Mouse (Mus musculus): ENCODE results near the gene Tshz2.

Gene Tshz2

GRCm38 (mm10) chr2:169935642-169936041 lies 302.8 kb downstream of the Tshz2 start:
- DNase-seq (ENCODE audit: low read depth, low spot score) = no peak

GRCm38 (mm10) chr2:169940297-169941142 lies 307.7 kb downstream of the Tshz2 start:
- DNase-seq (ENCODE audit: low read depth, low spot score) = no peak

GRCm38 (mm10) chr2:169943727-169944126 lies 310.9 kb downstream of the Tshz2 start:
- DNase-seq (ENCODE audit: low read depth, low spot score) = no peak

- no peak for DNase-seq (ENCODE audit: low read depth, low spot score)
These were observed 315.3 kb downstream of the Tshz2 start for GRCm38 (mm10) chr2:169948139-169948538.

GRCm38 (mm10) chr2:169951041-169951440 lies 318.2 kb downstream of the Tshz2 start:
- DNase-seq (ENCODE audit: low read depth, low spot score) = peak; percentile 31

GRCm38 (mm10) chr2:169952981-169953380 lies 320.2 kb downstream of the Tshz2 start:
- no peak for DNase-seq (ENCODE audit: low read depth, low spot score)

- DNase-seq (ENCODE audit: low read depth, low spot score) = no peak
These were observed 326.1 kb downstream of the Tshz2 start for GRCm38 (mm10) chr2:169958736-169959573.

GRCm38 (mm10) chr2:169961463-169962230 lies 328.8 kb downstream of the Tshz2 start:
- peak; percentile 80 for DNase-seq (ENCODE audit: low read depth, low spot score)

- DNase-seq (ENCODE audit: low read depth, low spot score) = no peak
These were observed 329.4 kb downstream of the Tshz2 start for GRCm38 (mm10) chr2:169962231-169962600.

GRCm38 (mm10) chr2:169962776-169963175 lies 330.0 kb downstream of the Tshz2 start:
- peak; percentile 34 for DNase-seq (ENCODE audit: low read depth, low spot score)

GRCm38 (mm10) chr2:169970481-169970880 lies 337.7 kb downstream of the Tshz2 start:
- DNase-seq (ENCODE audit: low read depth, low spot score) = no peak

- DNase-seq (ENCODE audit: low read depth, low spot score) = no peak
These were observed 350.1 kb downstream of the Tshz2 start for GRCm38 (mm10) chr2:169982925-169983324.

- no peak for DNase-seq (ENCODE audit: low read depth, low spot score)
These were observed 354.4 kb downstream of the Tshz2 start for GRCm38 (mm10) chr2:169987186-169987585.

- DNase-seq (ENCODE audit: low read depth, low spot score) = no peak
These were observed 356.4 kb downstream of the Tshz2 start for GRCm38 (mm10) chr2:169989186-169989585.

- DNase-seq (ENCODE audit: low read depth, low spot score) = no peak
These were observed 358.2 kb downstream of the Tshz2 start for GRCm38 (mm10) chr2:169990991-169991390.

- no peak for DNase-seq (ENCODE audit: low read depth, low spot score)
These were observed 363.2 kb downstream of the Tshz2 start for GRCm38 (mm10) chr2:169995987-169996386.

- no peak for DNase-seq (ENCODE audit: low read depth, low spot score)
These were observed 363.9 kb downstream of the Tshz2 start for GRCm38 (mm10) chr2:169996501-169997237.

GRCm38 (mm10) chr2:169997276-169998049 lies 364.6 kb downstream of the Tshz2 start:
- no peak for DNase-seq (ENCODE audit: low read depth, low spot score)

GRCm38 (mm10) chr2:169998878-169999337 lies 366.1 kb downstream of the Tshz2 start:
- no peak for DNase-seq (ENCODE audit: low read depth, low spot score)
